In the genomic region with DNA sequence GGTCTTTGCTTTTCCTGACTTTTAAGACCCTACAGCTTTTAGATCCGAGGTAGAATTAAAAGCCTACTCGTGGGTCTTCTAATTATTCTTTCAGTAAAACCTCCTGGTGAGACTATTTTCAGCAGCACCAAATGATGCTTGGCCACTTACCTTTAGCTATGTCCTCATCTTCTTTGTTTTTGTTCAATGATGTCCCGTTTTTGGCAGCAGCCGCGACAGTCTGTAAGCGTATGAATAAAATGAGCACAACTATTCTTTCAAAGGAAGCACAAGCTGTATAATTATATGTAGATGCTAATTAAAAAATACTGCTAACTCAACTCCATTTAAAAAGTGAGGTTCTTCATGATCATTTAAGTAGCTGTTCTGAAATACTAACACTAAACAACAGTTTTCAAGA, we compare ENCODE assay signal across 15 mouse cellular contexts.
"Had no signal": no experiment of that assay in that cellular context is flagged by ENCODE, and none has a peak within 500 bp of the region (broad histone marks: within the 10 kb centered on the region; RNA-seq: fewer than 3 reads in every experiment).

No protein-coding gene starts in this region.

- H3K27me3 ChIP-seq: limb, embryonic 12.5 days; liver, embryonic 13.5 days; lung, embryonic 15.5 days; megakaryocyte, embryonic 14.5 days; midbrain, embryonic 15.5 days; neural tube, embryonic 12.5 days; stomach, embryonic 15.5 days had no signal

- H3K9ac ChIP-seq: limb, embryonic 12.5 days; liver, embryonic 13.5 days; liver, postnatal 0 days; lung, embryonic 15.5 days; midbrain, embryonic 15.5 days; neural tube, embryonic 12.5 days; stomach, embryonic 15.5 days had no signal

- H3K4me3 ChIP-seq: limb, embryonic 12.5 days; liver, embryonic 13.5 days; lung, embryonic 15.5 days; megakaryocyte, embryonic 14.5 days; midbrain, embryonic 15.5 days; neural tube, embryonic 12.5 days; stomach, embryonic 15.5 days had no signal

- H3K27ac ChIP-seq: limb, embryonic 12.5 days; liver, embryonic 13.5 days; lung, embryonic 15.5 days; macrophage; midbrain, embryonic 15.5 days; neural tube, embryonic 12.5 days; stomach, embryonic 15.5 days had no signal

- H3K4me1 ChIP-seq: liver, embryonic 13.5 days; megakaryocyte, embryonic 14.5 days; neural tube, embryonic 12.5 days; stomach, embryonic 15.5 days had no signal

- ATAC-seq: liver, postnatal 0 days; midbrain, embryonic 15.5 days had no signal

- DNase-seq: kidney, adult 8-10 months; kidney, postnatal 25 days; liver; liver, embryonic 13.5 days; liver, postnatal 0 days; lung, postnatal 14 days; thymus, postnatal 36 days had no signal

- H3K4me2 ChIP-seq: limb, embryonic 12.5 days; liver, embryonic 13.5 days; lung, embryonic 15.5 days; midbrain, embryonic 11.5 days; midbrain, embryonic 15.5 days; neural tube, embryonic 12.5 days; stomach, embryonic 15.5 days had no signal

- H3K9me3 ChIP-seq: limb, embryonic 12.5 days; liver, embryonic 13.5 days; lung, embryonic 15.5 days; megakaryocyte, embryonic 14.5 days; midbrain, embryonic 15.5 days; neural tube, embryonic 12.5 days; stomach, embryonic 15.5 days had no signal
